Mouse (Mus musculus) hindbrain, embryonic 16.5 days (tissue): Measurements from ENCODE around the gene Il7r. TPM values are rescaled to one million over a fixed set of nuclear protein-coding genes. Genes with fewer than 3 reads are reported as not detected.

Experiments
- ATAC-seq: fragments of 200-750 bp; cut with Nextera tagmentation; 2 replicates; pipeline ENCODE4 v1.8.0; 2017; ENCODE audit warnings: moderate TSS enrichment, moderate library complexity
- H3K27ac ChIP-seq: fragments of 300-500 bp; sonication (generic); 2 replicates; pipeline ENCODE4 v1.5.1; 2014; ENCODE audit warnings: low read depth, mild to moderate bottlenecking, control low read depth, low read length, moderate library complexity
- H3K27me3 ChIP-seq: fragments of 300-500 bp; sonication (generic); replicated peaks from 2 replicates; pipeline ENCODE4 v1.6.1; 2014; ENCODE audit warnings: low read length; ENCODE audit not compliant: control insufficient read depth, insufficient read depth
- H3K36me3 ChIP-seq: fragments of 300-500 bp; sonication (generic); 2 replicates; pipeline ENCODE4 v1.6.1; 2014; ENCODE audit warnings: mild to moderate bottlenecking, low read length, moderate library complexity, mixed read lengths; ENCODE audit not compliant: control insufficient read depth, insufficient read depth
- H3K4me1 ChIP-seq: fragments of 300-500 bp; sonication (generic); 2 replicates; pipeline ENCODE4 v1.6.1; 2014; ENCODE audit warnings: low read depth, low read length; ENCODE audit not compliant: control insufficient read depth, insufficient read depth
- H3K4me2 ChIP-seq: fragments of 300-500 bp; sonication (generic); 2 replicates; pipeline ENCODE4 v1.6.1; 2014; ENCODE audit warnings: mild to moderate bottlenecking, low read length, control low read depth, moderate library complexity
- H3K4me3 ChIP-seq: fragments of 300-500 bp; sonication (generic); 2 replicates; pipeline ENCODE4 v1.5.1; 2014; ENCODE audit warnings: mild to moderate bottlenecking, low read length, control low read depth, moderate library complexity
- H3K9ac ChIP-seq: fragments of 300-500 bp; sonication (generic); 2 replicates; pipeline ENCODE4 v1.6.1; 2014; ENCODE audit warnings: low read depth, mild to moderate bottlenecking, control low read depth, low read length, moderate library complexity
- H3K9me3 ChIP-seq: fragments of 300-500 bp; sonication (generic); 2 replicates; pipeline ENCODE4 v1.6.1; 2014; ENCODE audit warnings: mild to moderate bottlenecking, low read length, moderate library complexity; ENCODE audit not compliant: control insufficient read depth
- WGBS: fragments of 180-500 bp; shearing (Covaris S2); extraction: QIAGEN DNeasy Blood & Tissue Kit; methylation state at CpG from one replicate; pipeline ENCODE4 v1.1.7; 2014; 5-methylcytosine and 5-hydroxymethylcytosine counted together
- polyA plus RNA-seq: library from polyadenylated mRNA; unstranded; fragments of >200 nt; fragmentation: Nextera tagmentation; extraction: Ambion mirVana; gene quantifications from 2 replicates; pipeline ENCODE4 v1.2.1, GENCODE M21; 2015

Il7r gene
- polyA plus RNA-seq, 1 experiment from 2014 or later, result not detected

- no peak for ATAC-seq
- WGBS, result 91% methylated on average over 2 of the region's 2 CpGs
- Histone ChIP-seq H3K9ac (no peak overlapping the region), H3K9me3 (no peaks in the 10 kb centered on the region), H3K27me3 (no peaks in the 10 kb centered on the region), H3K4me1 (no peaks in the 10 kb centered on the region), H3K4me3 (no peak overlapping the region), H3K27ac (no peak overlapping the region), H3K4me2 (no peak overlapping the region), H3K36me3 (no peaks in the 10 kb centered on the region)
Observed at GRCm38 (mm10) chr15:9548951-9549350, 19.0 kb upstream of the Il7r start.

GRCm38 (mm10) chr15:9535200-9535599 lies 5.2 kb upstream of the Il7r start:
- no peaks in the 10 kb centered on the region for H3K4me1 ChIP-seq
- H3K9ac ChIP-seq, result no peak overlapping the region
- H3K27me3 ChIP-seq, result no peaks in the 10 kb centered on the region
- no peak for ATAC-seq
- 85% methylated on average over 1 of the region's 1 CpGs for WGBS
- H3K4me2 ChIP-seq, result no peak overlapping the region
- no peak overlapping the region for H3K27ac ChIP-seq
- H3K9me3 ChIP-seq, result no peaks in the 10 kb centered on the region
- H3K4me3 ChIP-seq, result no peak overlapping the region
- H3K36me3 ChIP-seq, result no peaks in the 10 kb centered on the region

GRCm38 (mm10) chr15:9533356-9533902 lies 3.5 kb upstream of the Il7r start:
- no peak overlapping the region for H3K9ac ChIP-seq
- no peak overlapping the region for H3K4me2 ChIP-seq
- no peaks in the 10 kb centered on the region for H3K36me3 ChIP-seq
- 92% methylated on average over 3 of the region's 3 CpGs for WGBS
- no peak overlapping the region for H3K27ac ChIP-seq
- H3K4me1 ChIP-seq, result no peaks in the 10 kb centered on the region
- no peak for ATAC-seq
- no peaks in the 10 kb centered on the region for H3K9me3 ChIP-seq
- no peaks in the 10 kb centered on the region for H3K27me3 ChIP-seq
- no peak overlapping the region for H3K4me3 ChIP-seq

- no peaks in the 10 kb centered on the region for H3K36me3 ChIP-seq
- no peak overlapping the region for H3K4me3 ChIP-seq
- WGBS, result 83% methylated on average over 3 of the region's 3 CpGs
- H3K4me1 ChIP-seq, result no peaks in the 10 kb centered on the region
- no peaks in the 10 kb centered on the region for H3K9me3 ChIP-seq
- no peak overlapping the region for H3K4me2 ChIP-seq
- no peak for ATAC-seq
- H3K27me3 ChIP-seq, result no peaks in the 10 kb centered on the region
- H3K9ac ChIP-seq, result no peak overlapping the region
- H3K27ac ChIP-seq, result no peak overlapping the region
Observed at GRCm38 (mm10) chr15:9529646-9530045, 330 bp downstream of the Il7r start.

GRCm38 (mm10) chr15:9528186-9528935 lies 1.6 kb downstream of the Il7r start:
- Histone ChIP-seq H3K9ac (no peak overlapping the region), H3K4me1 (no peaks in the 10 kb centered on the region), H3K27me3 (no peaks in the 10 kb centered on the region), H3K4me2 (no peak overlapping the region), H3K9me3 (no peaks in the 10 kb centered on the region), H3K36me3 (no peaks in the 10 kb centered on the region), H3K4me3 (no peak overlapping the region), H3K27ac (no peak overlapping the region)
- no peak for ATAC-seq
- WGBS, result 72% methylated on average over 3 of the region's 3 CpGs

GRCm38 (mm10) chr15:9526412-9526811 lies 3.6 kb downstream of the Il7r start:
- no peaks in the 10 kb centered on the region for H3K4me1 ChIP-seq
- no peak for ATAC-seq

GRCm38 (mm10) chr15:9524907-9525306 lies 5.1 kb downstream of the Il7r start:
- 86% methylated on average over 5 of the region's 5 CpGs for WGBS
- no peaks in the 10 kb centered on the region for H3K4me1 ChIP-seq

More at GRCm38 (mm10) chr15:9526412-9526811, 3.6 kb downstream of the Il7r start:
- no peaks in the 10 kb centered on the region for H3K36me3 ChIP-seq
- H3K4me3 ChIP-seq, result no peak overlapping the region
- H3K27me3 ChIP-seq, result no peaks in the 10 kb centered on the region
- no peaks in the 10 kb centered on the region for H3K9me3 ChIP-seq
- H3K4me2 ChIP-seq, result no peak overlapping the region
- no peak overlapping the region for H3K9ac ChIP-seq
- no peak overlapping the region for H3K27ac ChIP-seq

GRCm38 (mm10) chr15:9523956-9524355 lies 6.0 kb downstream of the Il7r start:
- WGBS, result 85% methylated on average over 5 of the region's 5 CpGs
- no peaks in the 10 kb centered on the region for H3K27me3 ChIP-seq
- no peaks in the 10 kb centered on the region for H3K36me3 ChIP-seq
- H3K4me1 ChIP-seq, result no peaks in the 10 kb centered on the region
- no peak overlapping the region for H3K9ac ChIP-seq
- no peak overlapping the region for H3K4me2 ChIP-seq
- H3K9me3 ChIP-seq, result no peaks in the 10 kb centered on the region
- no peak overlapping the region for H3K4me3 ChIP-seq
- ATAC-seq, result no peak
- no peak overlapping the region for H3K27ac ChIP-seq

More at GRCm38 (mm10) chr15:9524907-9525306, 5.1 kb downstream of the Il7r start:
- no peak overlapping the region for H3K9ac ChIP-seq
- H3K27me3 ChIP-seq, result no peaks in the 10 kb centered on the region
- H3K9me3 ChIP-seq, result no peaks in the 10 kb centered on the region
- no peak for ATAC-seq
- no peak overlapping the region for H3K4me3 ChIP-seq
- no peak overlapping the region for H3K27ac ChIP-seq
- H3K36me3 ChIP-seq, result no peaks in the 10 kb centered on the region
- no peak overlapping the region for H3K4me2 ChIP-seq

GRCm38 (mm10) chr15:9523059-9523458 lies 6.9 kb downstream of the Il7r start:
- H3K4me2 ChIP-seq, result no peak overlapping the region
- H3K9me3 ChIP-seq, result no peaks in the 10 kb centered on the region
- WGBS, result 98% methylated on average over 3 of the region's 3 CpGs
- no peak overlapping the region for H3K27ac ChIP-seq
- no peak overlapping the region for H3K9ac ChIP-seq
- no peaks in the 10 kb centered on the region for H3K36me3 ChIP-seq
- no peaks in the 10 kb centered on the region for H3K4me1 ChIP-seq
- no peaks in the 10 kb centered on the region for H3K27me3 ChIP-seq
- no peak for ATAC-seq
- no peak overlapping the region for H3K4me3 ChIP-seq
